Mouse (Mus musculus) urinary bladder, postnatal 10 days (tissue): Measurements from ENCODE around the gene Snx25.
A peak's percentile ranks its signal among the peaks of the same experiment; 100 is the strongest.

ENCODE experiments used
- DNase-seq: peaks from one replicate; pipeline ENCODE4 v3.0.0; 2022; ENCODE audit warnings: low spot score

Snx25 gene

GRCm38 (mm10) chr8:46152064-46153031 is at the start of gene Snx25:
Gene Snx25, minus strand, starts transcription at chr8:46152159.
- peak; percentile 41 for DNase-seq

- DNase-seq: no peak
Observed at GRCm38 (mm10) chr8:46197673-46198072, 45.7 kb upstream of the Snx25 start.

- no peak for DNase-seq
Observed at GRCm38 (mm10) chr8:46196877-46197276, 44.9 kb upstream of the Snx25 start.

GRCm38 (mm10) chr8:46193100-46193499 is 41.1 kb upstream of the Snx25 start:
- no peak for DNase-seq

- no peak for DNase-seq
Observed at GRCm38 (mm10) chr8:46185361-46185760, 33.4 kb upstream of the Snx25 start.

- no peak for DNase-seq
Observed at GRCm38 (mm10) chr8:46180136-46180535, 28.2 kb upstream of the Snx25 start.

GRCm38 (mm10) chr8:46173651-46174050 is 21.7 kb upstream of the Snx25 start:
- DNase-seq: no peak

- no peak for DNase-seq
Observed at GRCm38 (mm10) chr8:46163870-46164190, 11.9 kb upstream of the Snx25 start.

- DNase-seq: peak; percentile 84
Observed at GRCm38 (mm10) chr8:46162953-46163869, 11.3 kb upstream of the Snx25 start.

GRCm38 (mm10) chr8:46153042-46153441 is 1.1 kb upstream of the Snx25 start:
- DNase-seq: no peak

- no peak for DNase-seq
Observed at GRCm38 (mm10) chr8:46151202-46152062, 527 bp downstream of the Snx25 start, which contains the start of gene Cfap97. Gene Cfap97, plus strand, starts transcription at chr8:46151771.

- DNase-seq: no peak
Observed at GRCm38 (mm10) chr8:46149782-46150181, 2.2 kb downstream of the Snx25 start.

GRCm38 (mm10) chr8:46149306-46149705 is 2.7 kb downstream of the Snx25 start:
- DNase-seq: no peak

- no peak for DNase-seq
Observed at GRCm38 (mm10) chr8:46146173-46146572, 5.8 kb downstream of the Snx25 start.

GRCm38 (mm10) chr8:46143924-46144323 is 8.0 kb downstream of the Snx25 start:
- no peak for DNase-seq

GRCm38 (mm10) chr8:46143470-46143869 is 8.5 kb downstream of the Snx25 start:
- DNase-seq: no peak

- no peak for DNase-seq
Observed at GRCm38 (mm10) chr8:46142498-46143081, 9.4 kb downstream of the Snx25 start.

GRCm38 (mm10) chr8:46141688-46142087 is 10.3 kb downstream of the Snx25 start:
- no peak for DNase-seq

- DNase-seq: no peak
Observed at GRCm38 (mm10) chr8:46140376-46141120, 11.4 kb downstream of the Snx25 start.

- no peak for DNase-seq
Observed at GRCm38 (mm10) chr8:46137843-46138596, 13.9 kb downstream of the Snx25 start.
